Mouse (Mus musculus) erythroblast, adult 5-6 weeks (primary cell): ENCODE measurements around the gene Stx1b. TPM values are rescaled to one million over a fixed set of nuclear protein-coding genes. Genes with fewer than 3 reads are reported as not detected.

Source experiments
- ATAC-seq: replicated peaks from 2 replicates; pipeline ENCODE4 v1.8.0; 2016; ENCODE audit warnings: moderate number of reproducible peaks, mild to moderate bottlenecking, moderate TSS enrichment, inconsistent platforms; ENCODE audit not compliant: poor library complexity, low FRiP score, severe bottlenecking
- total RNA-seq, 2 experiments: library from RNA; stranded (forward) in 1 of 2; stranded (reverse) in 1 of 2; fragments of 150-400 nt in 1 of 2; fragments of 200-764, 138-1000 nt in 1 of 2; gene quantifications; 2 replicates each; pipeline versions ENCODE4 v1.2.3 to v1.2.4; 2015 to 2017; ENCODE audit warnings: low replicate concordance in 2 of 2

Stx1b gene
- total RNA-seq, 2 experiments from 2014 or later = not detected

DNA sequence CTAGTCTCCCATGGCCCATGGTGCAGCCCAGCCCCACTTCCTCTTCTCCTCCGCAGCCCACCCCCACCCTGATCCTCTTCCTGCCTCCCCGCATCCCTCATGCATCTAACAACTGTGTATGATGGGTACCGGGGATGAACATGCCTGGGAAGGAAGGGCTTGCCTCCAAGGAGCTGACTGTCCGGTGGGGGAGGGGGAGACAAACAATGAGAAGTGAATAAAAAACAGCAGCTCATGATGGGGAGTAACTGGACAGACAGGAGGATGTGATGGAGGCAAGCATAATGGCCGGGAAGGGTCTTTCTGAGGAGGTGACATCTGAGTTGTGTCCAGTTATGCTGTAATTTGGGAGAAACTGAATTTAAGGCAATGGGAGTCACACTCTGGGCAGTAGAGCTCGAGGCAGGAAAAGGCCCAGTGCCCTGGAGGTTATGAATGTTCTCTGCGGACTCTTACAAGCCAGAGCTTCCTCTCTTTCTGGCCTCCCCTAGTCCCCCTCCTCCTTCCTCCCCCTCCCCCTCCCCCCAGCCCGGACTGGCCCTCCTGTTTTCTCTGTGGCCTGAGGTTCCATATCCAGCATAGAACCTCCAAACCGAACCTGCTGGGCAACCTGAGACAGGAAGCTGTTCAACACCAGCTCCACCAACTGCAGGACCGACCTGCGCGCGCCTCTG is 3.4 kb downstream of the Stx1b start:
- ATAC-seq = no peak

GRCm38 (mm10) chr7:127817776-127818175 is 6.6 kb downstream of the Stx1b start:
- no peak for ATAC-seq

DNA sequence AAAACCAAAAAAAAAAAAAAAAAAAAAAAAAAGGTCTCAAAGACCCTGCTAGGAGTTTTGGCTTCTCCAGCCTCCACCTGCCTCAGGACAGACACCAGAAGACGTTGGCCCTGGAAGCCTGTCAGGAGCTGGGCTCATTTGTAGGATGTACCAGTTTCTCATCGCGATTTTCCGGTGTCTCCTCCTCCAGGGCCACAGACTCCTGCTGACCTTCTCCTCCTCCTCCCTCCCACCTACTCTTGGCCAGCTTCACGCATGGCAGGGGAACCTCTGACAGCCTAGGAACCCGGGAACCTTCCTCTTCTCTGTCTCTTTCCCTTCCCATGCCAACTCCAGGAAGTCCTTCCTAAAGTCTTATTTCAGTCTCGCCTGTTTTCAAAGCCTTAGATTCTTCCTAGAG is 7.3 kb downstream of the Stx1b start:
- no peak for ATAC-seq

GRCm38 (mm10) chr7:127815954-127816821 is 8.2 kb downstream of the Stx1b start:
- ATAC-seq = no peak

DNA sequence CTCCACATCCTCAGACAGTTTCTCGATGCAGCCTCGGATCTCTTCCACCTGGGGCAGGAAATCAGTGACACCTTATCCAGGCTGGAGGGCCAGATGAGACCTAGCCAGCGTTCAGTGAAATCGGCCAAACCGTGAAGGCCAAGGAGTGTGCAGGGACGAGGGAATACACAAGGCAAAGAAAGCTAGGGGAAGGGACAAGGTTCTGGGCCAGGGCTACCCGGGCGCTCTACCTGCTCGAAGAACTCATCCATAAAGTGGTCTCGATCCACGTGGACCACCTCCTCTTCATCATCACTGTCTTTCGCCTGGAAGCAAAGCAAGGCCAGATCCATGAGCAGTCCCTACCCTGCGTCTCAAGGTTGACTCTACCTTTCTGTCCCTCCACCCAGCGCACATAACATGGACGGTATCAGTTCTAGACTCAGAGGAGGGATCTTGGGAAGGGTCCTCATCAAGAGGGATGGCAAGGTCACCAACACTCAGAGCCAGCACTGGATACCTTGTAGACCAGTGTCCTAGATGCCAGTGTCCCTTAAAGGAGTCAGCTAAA is 9.2 kb downstream of the Stx1b start:
- no peak for ATAC-seq

DNA sequence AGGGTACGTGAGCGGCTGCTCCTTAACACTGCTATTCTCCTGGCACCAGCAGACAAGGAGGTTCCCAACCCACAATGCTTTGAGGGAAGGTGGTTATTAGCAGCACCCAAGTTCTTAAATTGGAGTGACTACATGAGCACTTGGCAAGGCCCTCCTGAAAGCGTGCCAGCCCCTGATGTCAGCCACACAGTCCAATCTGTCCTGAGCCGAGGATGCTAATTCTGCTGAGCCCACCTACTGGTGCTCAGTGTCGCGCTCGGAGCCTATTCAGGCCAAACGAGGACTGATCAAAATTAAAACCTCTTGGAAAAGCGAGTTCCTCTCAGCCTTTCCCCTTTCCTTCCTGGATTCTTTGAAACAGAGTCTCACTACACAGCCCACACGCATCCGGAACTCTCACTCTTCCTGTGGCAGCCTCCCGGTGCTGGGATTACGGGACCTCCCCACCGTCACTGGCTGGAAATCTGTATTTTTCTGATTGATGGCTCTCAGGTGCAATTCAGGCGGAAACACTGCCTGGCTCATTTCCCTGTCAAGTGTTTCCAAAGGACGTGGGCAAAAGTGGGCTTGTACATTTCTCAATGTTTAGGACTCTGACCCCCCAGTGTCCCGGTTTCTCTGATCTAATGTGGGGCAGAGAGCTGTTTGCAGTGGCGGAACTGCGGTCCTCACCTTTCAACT is 10.0 kb downstream of the Stx1b start:
- ATAC-seq = no peak

DNA sequence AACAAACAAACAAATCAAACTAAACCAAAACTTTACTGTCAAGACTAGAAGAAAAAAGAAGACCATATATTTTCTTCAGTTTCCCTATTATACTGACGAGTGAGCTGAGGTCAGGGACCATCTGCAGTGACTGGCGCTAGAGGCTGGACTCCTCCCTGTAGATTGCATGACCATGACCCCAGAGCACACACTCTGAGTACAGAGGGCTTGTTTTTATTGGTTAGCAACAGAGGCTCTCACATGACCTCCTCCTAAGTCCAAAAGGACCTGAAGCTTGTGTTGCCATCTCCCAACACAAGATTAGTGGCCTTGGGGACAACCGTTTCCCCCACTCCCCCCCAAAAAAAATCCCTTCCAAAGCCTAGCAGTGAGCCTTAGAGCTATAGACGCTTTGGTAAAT is 10.5 kb downstream of the Stx1b start:
- ATAC-seq = no peak

DNA sequence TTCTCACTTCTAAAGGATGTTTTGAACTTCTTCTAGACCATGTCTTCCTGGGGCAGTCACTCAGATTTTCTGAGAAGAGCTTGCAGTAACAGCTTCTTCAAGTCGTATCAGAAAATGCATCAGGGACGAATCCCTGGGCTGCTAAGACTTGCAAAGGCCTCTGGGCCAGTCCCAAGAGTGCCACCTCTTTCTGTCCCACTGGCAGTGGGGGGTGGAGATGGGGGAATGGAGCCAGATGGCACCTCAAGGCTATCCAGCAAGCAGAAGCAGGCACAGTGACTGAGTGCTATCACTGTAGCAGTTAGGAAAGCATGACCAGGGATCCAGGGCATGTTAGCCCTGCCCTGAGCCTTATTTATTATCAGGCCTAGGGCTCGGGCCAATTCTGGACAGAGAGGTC is 12.1 kb downstream of the Stx1b start:
- no peak for ATAC-seq

- ATAC-seq = no peak
Measured at GRCm38 (mm10) chr7:127811240-127811639, 13.1 kb downstream of the Stx1b start.

DNA sequence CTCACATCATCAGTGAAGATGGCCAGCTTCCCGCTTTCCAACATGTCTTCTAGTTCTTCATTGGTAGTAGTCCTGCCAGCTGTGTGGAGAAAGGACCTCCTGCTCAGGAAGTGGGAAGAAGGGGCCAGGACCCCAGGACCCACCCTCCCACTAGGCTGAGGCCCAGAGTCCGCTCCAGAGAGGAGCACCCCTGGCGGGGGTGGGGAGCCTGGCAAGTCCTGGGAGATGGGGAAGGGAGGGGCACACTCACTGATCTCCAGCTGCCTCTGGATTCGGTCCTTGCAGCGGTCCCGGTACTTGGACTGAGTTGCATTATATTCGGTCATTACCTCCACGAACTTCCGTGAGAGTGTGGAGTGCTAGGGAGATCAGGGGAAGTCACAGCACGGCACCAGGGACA is 13.7 kb downstream of the Stx1b start:
- no peak for ATAC-seq

GRCm38 (mm10) chr7:127809846-127810245 is 14.5 kb downstream of the Stx1b start:
- no peak for ATAC-seq

DNA sequence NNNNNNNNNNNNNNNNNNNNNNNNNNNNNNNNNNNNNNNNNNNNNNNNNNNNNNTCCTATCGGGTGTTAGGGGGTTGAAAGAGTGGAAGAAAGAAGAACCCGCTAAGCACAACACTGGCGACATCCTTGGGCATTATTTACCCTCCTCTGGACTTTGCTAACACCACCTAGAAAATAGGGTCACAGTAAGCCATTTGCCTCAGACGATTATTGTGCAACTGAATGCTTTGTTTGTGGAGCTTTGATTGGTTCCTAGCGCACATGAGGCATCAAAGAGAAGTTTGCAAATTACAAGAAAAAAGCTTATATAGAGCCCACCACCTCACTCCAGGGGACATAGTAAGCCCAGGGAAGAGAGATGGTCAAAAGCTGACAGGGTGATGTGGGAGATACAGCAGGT is 15.5 kb downstream of the Stx1b start:
- ATAC-seq = no peak

DNA sequence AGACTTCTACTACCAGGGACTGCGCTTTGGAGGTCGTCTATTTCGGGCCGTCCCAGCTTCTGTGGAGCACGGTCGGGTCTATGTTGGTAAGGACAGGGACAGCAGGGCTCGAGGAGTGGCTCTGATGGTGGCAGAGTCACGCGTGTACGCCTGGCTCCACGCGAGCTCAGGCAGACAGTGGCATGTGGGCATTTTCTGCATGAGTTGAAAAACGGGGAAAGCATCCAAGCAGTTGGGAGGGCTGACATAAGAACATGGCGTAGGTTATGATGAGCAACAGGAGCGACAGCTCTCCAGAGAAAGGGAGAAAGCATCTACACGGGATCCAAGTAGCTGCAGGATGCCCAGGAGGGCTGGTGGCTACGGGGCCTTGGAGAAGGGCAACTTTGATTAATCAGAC is 22.0 kb downstream of the Stx1b start:
- ATAC-seq = no peak

DNA sequence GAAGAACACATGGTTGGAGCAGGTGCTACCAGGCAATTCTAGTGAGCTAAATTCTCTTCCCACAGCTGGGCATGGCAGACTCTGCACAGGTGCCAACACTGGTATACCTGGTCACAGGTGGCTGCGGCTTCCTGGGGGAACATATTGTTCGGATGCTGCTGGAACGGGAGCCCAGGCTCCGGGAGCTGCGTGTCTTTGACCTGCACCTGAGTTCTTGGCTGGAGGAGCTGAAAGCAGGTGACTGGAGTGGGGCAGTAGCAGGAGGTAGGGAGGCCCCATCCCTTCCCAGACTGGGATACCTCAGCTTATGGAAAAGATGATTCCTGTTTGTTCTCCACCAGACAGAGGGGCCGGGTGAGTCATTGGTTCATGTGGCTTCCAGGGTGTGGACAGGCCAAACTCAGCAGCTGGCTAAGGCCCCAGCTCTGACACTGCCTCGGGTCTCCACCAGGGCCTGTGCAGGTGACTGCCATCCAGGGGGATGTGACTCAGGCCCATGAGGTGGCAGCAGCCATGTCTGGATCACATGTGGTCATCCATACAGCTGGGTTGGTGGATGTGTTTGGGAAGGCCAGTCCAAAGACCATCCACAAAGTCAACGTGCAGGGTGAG is 23.2 kb downstream of the Stx1b start:
- ATAC-seq = no peak

DNA sequence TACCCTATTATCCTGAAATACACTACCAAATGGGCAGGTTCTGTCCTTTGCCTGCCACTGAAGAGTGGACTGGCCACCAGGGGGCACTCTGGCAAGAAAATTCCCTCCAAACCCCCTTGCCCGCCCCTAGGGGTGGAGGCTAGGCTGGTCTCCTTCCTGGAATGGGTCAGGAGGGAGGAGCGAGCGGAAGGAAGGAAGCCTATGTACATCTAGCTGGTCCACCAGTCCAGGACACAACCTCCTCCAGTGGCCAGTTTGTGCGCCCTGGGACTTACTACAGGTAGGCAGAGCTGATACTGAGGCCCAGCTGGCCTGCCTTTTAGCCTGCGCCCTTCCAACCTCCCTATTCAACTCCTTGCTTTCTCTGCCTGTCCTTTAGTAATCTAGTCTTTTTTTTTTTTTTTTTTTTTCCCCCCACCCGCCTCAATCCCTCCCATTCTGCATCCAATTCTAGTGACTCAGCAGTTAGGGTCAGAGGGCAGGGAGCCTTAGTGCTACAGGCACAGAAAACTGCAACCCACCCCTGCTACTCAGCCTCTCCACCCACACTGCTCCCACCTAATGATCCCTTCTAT is 23.8 kb downstream of the Stx1b start, which contains the start of gene Hsd3b7:
TSS of gene Hsd3b7 (plus strand) at position 170 of the 575 bp plus-strand sequence.
- peak; percentile 48 for ATAC-seq

DNA sequence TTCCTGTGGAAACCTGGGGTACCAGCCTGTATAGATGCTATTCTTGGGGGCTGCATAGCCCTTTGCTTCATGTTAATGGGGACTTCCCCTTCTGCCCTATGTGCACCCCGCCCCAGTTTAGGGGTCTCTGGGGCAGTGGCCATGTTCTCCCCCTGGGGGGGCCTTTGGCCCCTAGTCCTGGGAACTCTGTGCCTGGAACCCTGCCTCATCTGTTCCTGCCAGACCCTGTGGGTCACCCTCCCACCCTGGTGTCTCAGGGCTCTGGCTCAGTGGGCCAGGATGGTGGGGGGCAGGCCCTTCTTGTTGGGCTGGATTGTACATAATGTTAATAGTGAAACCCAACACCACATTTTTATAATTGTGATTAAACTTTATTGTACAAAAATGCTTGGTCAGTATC is 24.6 kb downstream of the Stx1b start:
- no peak for ATAC-seq

- ATAC-seq = no peak
Measured at GRCm38 (mm10) chr7:127799211-127799610, 25.1 kb downstream of the Stx1b start.

DNA sequence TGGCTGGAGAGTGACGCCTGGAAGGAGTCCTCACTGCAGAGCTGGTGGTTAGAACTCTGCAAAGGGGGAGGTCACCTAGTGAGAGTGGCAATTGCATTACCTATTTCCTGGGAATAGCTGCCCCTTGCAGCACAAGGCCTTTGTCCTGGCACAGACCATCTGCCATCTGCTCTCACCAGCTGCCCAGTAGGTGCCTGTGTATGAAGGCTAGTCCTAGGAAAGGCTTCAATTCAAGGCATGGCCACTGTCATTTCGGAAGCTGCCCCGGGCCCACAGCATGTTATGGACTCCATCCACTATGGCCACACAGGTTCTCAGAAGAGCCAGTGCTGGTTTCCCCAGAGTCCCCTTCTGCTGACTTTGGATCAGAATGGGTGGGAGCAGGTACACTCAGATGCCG is 25.8 kb downstream of the Stx1b start:
- no peak for ATAC-seq

- ATAC-seq = no peak
Measured at GRCm38 (mm10) chr7:127797076-127797845, 27.1 kb downstream of the Stx1b start.
